Mouse (Mus musculus) kidney, postnatal 0 days (tissue): ENCODE data around the gene Nrp1. TPM values are rescaled to one million over a fixed set of nuclear protein-coding genes. Genes with fewer than 3 reads are reported as not detected.

Experiments used
- ATAC-seq: fragments of 200-750 bp; cut with Nextera tagmentation; replicated peaks from 2 replicates; pipeline ENCODE4 v1.8.0; 2017; ENCODE audit warnings: low read depth, moderate number of reproducible peaks, moderate TSS enrichment, moderate library complexity; ENCODE audit not compliant: low FRiP score
- DNase-seq: peaks from one replicate; pipeline ENCODE4 v3.0.0-alpha.2; 2016; ENCODE audit warnings: low spot score
- H3K27ac ChIP-seq: fragments of 300-500 bp; sonication (generic); 2 replicates; pipeline ENCODE4 v1.5.1; 2014; ENCODE audit warnings: mild to moderate bottlenecking
- H3K27me3 ChIP-seq: fragments of 300-500 bp; sonication (generic); 2 replicates; pipeline ENCODE4 v1.6.1; 2014; ENCODE audit warnings: low read length, mixed read lengths; ENCODE audit not compliant: insufficient read depth
- H3K36me3 ChIP-seq: fragments of 300-500 bp; sonication (generic); 2 replicates; pipeline ENCODE4 v1.6.1; 2014; ENCODE audit warnings: low read length, mixed read lengths; ENCODE audit not compliant: insufficient read depth
- H3K4me1 ChIP-seq: fragments of 300-500 bp; sonication (generic); replicated peaks from 2 replicates; pipeline ENCODE4 v1.6.1; 2014; ENCODE audit warnings: antibody characterized with exemption, low read length, mixed read lengths; ENCODE audit not compliant: insufficient read depth
- H3K4me2 ChIP-seq: fragments of 300-500 bp; sonication (generic); 2 replicates; pipeline ENCODE4 v1.6.1; 2014; ENCODE audit warnings: mild to moderate bottlenecking, low read length, moderate library complexity, mixed read lengths
- H3K4me3 ChIP-seq: fragments of 300-500 bp; sonication (generic); replicated peaks from 2 replicates; pipeline ENCODE4 v1.5.1; 2014; ENCODE audit warnings: low read depth, low read length
- H3K9ac ChIP-seq: fragments of 300-500 bp; sonication (generic); 2 replicates; pipeline ENCODE4 v1.6.1; 2014; ENCODE audit warnings: low read depth, low read length
- H3K9me3 ChIP-seq: fragments of 300-500 bp; sonication (generic); replicated peaks from 2 replicates; pipeline ENCODE4 v1.6.1; 2016; ENCODE audit warnings: low read length, inconsistent platforms, mixed read lengths
- CTCF ChIP-seq: IDR thresholded peaks from 2 replicates; pipeline ENCODE4 v1.5.1; 2016; ENCODE audit warnings: antibody characterized with exemption, low read depth, mild to moderate bottlenecking, moderate library complexity
- WGBS: fragments of 180-500 bp; shearing (Covaris S2); extraction: QIAGEN DNeasy Blood & Tissue Kit; methylation state at CpG from one replicate; pipeline ENCODE4 v1.1.7; 2014; 5-methylcytosine and 5-hydroxymethylcytosine counted together
- polyA plus RNA-seq: library from polyadenylated mRNA; unstranded; fragments of >200 nt; fragmentation: Nextera tagmentation; extraction: Ambion mirVana; gene quantifications from 2 replicates; pipeline ENCODE4 v1.2.1, GENCODE M21; 2015

Gene Nrp1
- polyA plus RNA-seq, 1 experiment from 2014 or later = 98.4 TPM

DNA sequence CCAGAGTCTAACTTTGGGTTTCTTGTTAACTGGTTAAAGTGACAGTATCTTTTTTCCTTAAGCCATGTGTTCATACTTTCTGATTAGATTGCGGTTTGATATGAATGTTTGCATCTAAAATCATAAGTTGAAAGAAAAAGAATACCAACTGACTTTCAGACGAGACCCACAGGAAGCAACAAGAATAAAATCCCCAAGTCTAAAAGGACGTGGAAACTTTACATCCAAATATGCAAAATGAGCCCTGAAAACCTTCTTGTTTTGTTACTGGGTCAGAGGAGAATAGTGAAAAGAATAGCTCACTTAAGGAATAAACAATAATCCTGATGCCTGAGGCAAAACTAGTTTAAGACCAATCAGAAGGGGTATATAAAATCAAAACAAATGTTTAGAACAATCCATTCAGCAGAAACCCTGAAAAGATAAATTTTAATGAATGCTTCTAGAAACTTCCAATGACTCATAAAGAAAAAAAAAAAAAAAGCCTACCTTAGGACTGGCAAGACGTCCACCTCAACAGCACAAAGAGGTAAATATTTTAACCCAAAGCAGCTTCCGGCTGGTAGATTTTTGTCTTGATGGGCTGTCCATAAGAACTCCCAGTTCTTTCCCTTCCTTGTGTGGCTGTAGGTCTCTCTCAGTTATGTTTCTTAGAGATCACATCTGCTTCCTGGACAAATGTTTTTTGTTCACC is 145.9 kb downstream of the Nrp1 start:
- TF ChIP-seq CTCF = no peak
- no peaks in the 10 kb centered on the region for H3K27me3 ChIP-seq
- H3K4me3 ChIP-seq = no peak overlapping the region
- DNase-seq (no peak), ATAC-seq (no peak)
- no peak overlapping the region for H3K9ac ChIP-seq
- no peaks in the 10 kb centered on the region for H3K4me1 ChIP-seq
- H3K4me2 ChIP-seq = no peak overlapping the region
- 76% methylated on average over 5 of the region's 5 CpGs for WGBS
- no peaks in the 10 kb centered on the region for H3K9me3 ChIP-seq
- peaks cover 33% of the 10 kb centered on the region; the same call in 1 of the 2 replicates for H3K36me3 ChIP-seq
- H3K27ac ChIP-seq = no peak overlapping the region

DNA sequence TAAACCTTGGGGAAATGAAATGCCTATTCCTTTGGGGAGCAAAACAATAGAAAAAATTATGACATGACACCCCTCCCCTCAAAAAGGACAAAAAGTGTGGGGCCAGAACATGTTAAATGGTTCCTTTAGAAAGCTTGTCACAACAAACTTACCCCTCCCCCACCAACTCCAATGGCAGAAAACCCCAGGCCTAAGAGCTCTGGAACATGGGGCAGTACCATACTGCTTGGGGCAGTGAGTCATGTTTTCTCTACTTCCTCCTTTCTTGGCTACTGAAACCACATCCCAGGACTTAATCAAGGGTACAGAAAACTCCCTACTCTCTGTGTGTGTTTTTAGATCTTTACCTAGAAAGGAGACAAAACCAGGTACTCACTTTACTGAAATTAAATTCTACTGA is 147.5 kb downstream of the Nrp1 start:
- Histone ChIP-seq H3K27ac (no peak overlapping the region), H3K9me3 (no peaks in the 10 kb centered on the region), H3K9ac (no peak overlapping the region), H3K36me3 (peaks cover 27% of the 10 kb centered on the region; the same call in 1 of the 2 replicates), H3K4me1 (no peaks in the 10 kb centered on the region), H3K4me2 (no peak overlapping the region), H3K4me3 (no peak overlapping the region), H3K27me3 (no peaks in the 10 kb centered on the region)
- ATAC-seq = no peak
- no peak for DNase-seq
- TF ChIP-seq CTCF = no peak

DNA sequence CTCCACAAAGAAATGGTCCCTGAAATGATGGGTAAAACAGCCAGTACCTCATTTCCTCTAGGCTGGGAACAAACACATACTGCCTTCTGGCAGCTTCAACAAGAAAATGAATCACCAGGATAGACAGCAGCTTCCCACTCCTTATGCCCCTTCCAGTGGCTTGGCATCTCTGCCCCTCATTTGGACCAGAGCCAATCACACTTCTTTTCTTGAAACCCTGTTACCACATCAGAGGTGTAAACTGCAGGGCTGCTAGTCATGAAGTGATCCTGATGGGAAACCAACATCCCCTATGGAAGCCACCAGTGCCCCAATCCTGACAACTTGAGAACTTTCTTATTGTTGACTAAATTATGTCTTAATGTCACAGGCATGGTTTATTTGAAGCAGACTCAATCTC is 150.3 kb downstream of the Nrp1 start:
- DNase-seq = no peak
- no peak for ATAC-seq

DNA sequence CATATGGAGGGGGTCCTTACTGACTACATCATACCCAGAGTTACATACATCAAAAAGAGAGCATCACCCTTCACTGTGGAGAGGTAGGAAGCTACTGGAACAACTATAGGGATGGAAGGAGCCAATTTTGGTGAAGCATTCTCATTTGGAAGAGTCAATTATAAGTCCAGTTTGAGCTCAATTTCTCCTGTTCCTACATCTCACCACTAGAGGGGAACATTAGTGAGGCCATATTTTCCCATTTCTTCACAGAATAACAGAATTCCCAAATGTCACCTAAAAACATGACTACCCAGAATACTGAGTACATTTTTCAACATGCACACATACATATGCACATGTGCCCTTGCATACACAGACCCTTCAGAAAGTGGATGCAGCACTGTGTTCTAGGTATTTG is 152.6 kb downstream of the Nrp1 start:
- DNase-seq (no peak), ATAC-seq (no peak)
- Histone ChIP-seq H3K27ac (no peak overlapping the region), H3K36me3 (no peaks in the 10 kb centered on the region), H3K9me3 (no peaks in the 10 kb centered on the region), H3K4me3 (no peak overlapping the region), H3K4me1 (no peaks in the 10 kb centered on the region), H3K9ac (no peak overlapping the region), H3K27me3 (no peaks in the 10 kb centered on the region), H3K4me2 (no peak overlapping the region)
- peak; percentile 55 for TF ChIP-seq CTCF

More for the DNA sequence above, 150.3 kb downstream of the Nrp1 start:
- no peak for TF ChIP-seq CTCF
- H3K4me1 ChIP-seq = no peaks in the 10 kb centered on the region
- no peak overlapping the region for H3K4me3 ChIP-seq
- no peak overlapping the region for H3K4me2 ChIP-seq
- H3K27ac ChIP-seq = no peak overlapping the region
- no peaks in the 10 kb centered on the region for H3K27me3 ChIP-seq
- H3K9me3 ChIP-seq = no peaks in the 10 kb centered on the region
- 0 out of 2 replicates have a peak, but pooled peaks cover under 1% of the 10 kb centered on the region for H3K36me3 ChIP-seq
- H3K9ac ChIP-seq = no peak overlapping the region

DNA sequence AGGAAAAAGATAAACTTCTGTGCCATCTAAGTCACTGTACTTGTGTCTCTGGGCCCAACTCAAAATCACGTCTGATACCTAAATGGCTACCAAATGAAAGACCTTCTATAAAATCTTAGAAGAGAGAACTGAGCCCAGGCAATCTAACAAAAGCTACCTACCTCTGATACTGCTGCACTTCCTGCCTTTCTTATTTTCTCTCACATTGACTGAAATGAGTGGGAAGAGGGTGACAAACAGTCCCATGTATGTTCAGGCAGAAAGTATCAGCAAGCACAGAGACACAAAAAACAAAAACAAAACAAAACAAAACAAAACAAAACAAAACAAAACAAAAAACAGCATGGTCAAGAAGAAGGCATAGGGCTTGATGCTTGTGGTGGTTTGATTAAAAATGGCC is 153.3 kb downstream of the Nrp1 start:
- Histone ChIP-seq H3K27me3 (no peaks in the 10 kb centered on the region), H3K4me2 (no peak overlapping the region), H3K36me3 (no peaks in the 10 kb centered on the region), H3K27ac (no peak overlapping the region), H3K4me3 (no peak overlapping the region), H3K4me1 (no peaks in the 10 kb centered on the region), H3K9me3 (no peaks in the 10 kb centered on the region), H3K9ac (no peak overlapping the region)
- no peak for TF ChIP-seq CTCF
- 87% methylated on average over 1 of the region's 1 CpGs for WGBS
- no peak for DNase-seq
- ATAC-seq = no peak

DNA sequence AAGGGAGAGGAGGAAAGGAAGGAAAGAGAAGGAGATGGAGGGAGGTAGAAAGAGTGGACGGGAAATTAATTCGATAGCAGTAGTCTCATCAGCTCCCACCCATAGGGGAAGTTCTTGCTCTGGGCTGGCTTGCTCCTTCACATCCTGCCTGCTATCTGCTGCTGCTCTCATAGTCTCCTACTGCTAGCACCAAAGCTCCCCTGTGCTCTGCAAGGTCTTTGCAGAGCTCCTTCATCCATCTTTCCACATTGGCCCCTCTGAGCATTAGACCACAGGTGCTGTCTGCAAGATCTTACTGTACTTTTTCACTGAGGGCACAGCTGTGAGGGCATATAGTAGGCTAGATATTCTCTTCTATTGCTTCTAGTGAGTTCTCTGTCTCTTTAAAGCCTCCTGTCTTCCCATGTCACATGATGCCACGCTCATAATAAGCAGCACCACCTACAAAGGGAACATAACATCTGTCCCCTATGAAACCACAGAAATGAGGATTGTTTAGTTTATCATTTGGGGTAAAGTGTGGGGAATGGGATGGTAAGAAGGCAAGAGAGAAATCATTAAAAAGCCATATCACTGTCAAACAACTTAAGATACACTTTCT is 158.5 kb downstream of the Nrp1 start:
- no peak for TF ChIP-seq CTCF
- WGBS = 79% methylated on average over 3 of the region's 3 CpGs
- ATAC-seq = no peak

More for the DNA sequence above, 158.5 kb downstream of the Nrp1 start:
- Histone ChIP-seq H3K4me1 (no peaks in the 10 kb centered on the region), H3K36me3 (no peaks in the 10 kb centered on the region), H3K9ac (no peak overlapping the region), H3K4me3 (no peak overlapping the region), H3K27ac (no peak overlapping the region), H3K9me3 (no peaks in the 10 kb centered on the region), H3K4me2 (no peak overlapping the region), H3K27me3 (no peaks in the 10 kb centered on the region)
- no peak for DNase-seq
